Mouse (Mus musculus) stomach, postnatal 0 days (tissue): ENCODE measurements around the gene Tob2. TPM values are rescaled to one million over a fixed set of nuclear protein-coding genes. Genes with fewer than 3 reads are reported as not detected.
A peak's percentile ranks its signal among the peaks of the same experiment; 100 is the strongest.

Experiments used
- ATAC-seq: fragments of 200-750 bp; cut with Nextera tagmentation; 2 replicates; pipeline ENCODE4 v1.8.0; 2017; ENCODE audit not compliant: low FRiP score, low TSS enrichment
- DNase-seq: peaks from one replicate; pipeline ENCODE4 v3.0.0-alpha.2; 2016; ENCODE audit warnings: low spot score
- H3K27ac ChIP-seq: fragments of 300-500 bp; sonication (generic); replicated peaks from 2 replicates; pipeline ENCODE4 v1.5.1; 2014; ENCODE audit warnings: mild to moderate bottlenecking, control low read depth
- H3K27me3 ChIP-seq: fragments of 300-500 bp; sonication (generic); 2 replicates; pipeline ENCODE4 v1.6.1; 2014; ENCODE audit warnings: low read length; ENCODE audit not compliant: control insufficient read depth, insufficient read depth
- H3K36me3 ChIP-seq: fragments of 300-500 bp; sonication (generic); 2 replicates; pipeline ENCODE4 v1.6.1; 2014; ENCODE audit warnings: low read length, mixed read lengths; ENCODE audit not compliant: control insufficient read depth, insufficient read depth
- H3K4me1 ChIP-seq: fragments of 300-500 bp; sonication (generic); replicated peaks from 2 replicates; pipeline ENCODE4 v1.6.1; 2014; ENCODE audit warnings: antibody characterized with exemption; ENCODE audit not compliant: control insufficient read depth, insufficient read depth
- H3K4me2 ChIP-seq: fragments of 300-500 bp; sonication (generic); replicated peaks from 2 replicates; pipeline ENCODE4 v1.6.1; 2014; ENCODE audit warnings: low read depth, mild to moderate bottlenecking, control low read depth, moderate library complexity
- H3K4me3 ChIP-seq: fragments of 300-500 bp; sonication (generic); 2 replicates; pipeline ENCODE4 v1.5.1; 2014; ENCODE audit warnings: low read depth, low read length, control low read depth
- H3K9ac ChIP-seq: fragments of 300-500 bp; sonication (generic); 2 replicates; pipeline ENCODE4 v1.6.1; 2014; ENCODE audit warnings: mild to moderate bottlenecking, low read length, control low read depth, mixed read lengths
- H3K9me3 ChIP-seq: fragments of 300-500 bp; sonication (generic); 2 replicates; pipeline ENCODE4 v1.6.1; 2016; ENCODE audit warnings: low read length; ENCODE audit not compliant: control insufficient read depth
- CTCF ChIP-seq: IDR thresholded peaks from 2 replicates; pipeline ENCODE4 v1.5.1; 2016; ENCODE audit warnings: antibody characterized with exemption, low read depth, mild to moderate bottlenecking, moderate library complexity
- EP300 ChIP-seq: optimal IDR thresholded peaks from 2 replicates; pipeline ENCODE3; 2016; ENCODE audit warnings: antibody characterized with exemption
- WGBS: fragments of 180-500 bp; shearing (Covaris S2); extraction: QIAGEN DNeasy Blood & Tissue Kit; methylation state at CpG from one replicate; pipeline ENCODE4 v1.1.7; 2014; 5-methylcytosine and 5-hydroxymethylcytosine counted together
- polyA plus RNA-seq: library from polyadenylated mRNA; unstranded; fragments of >200 nt; fragmentation: Nextera tagmentation; extraction: Ambion mirVana; gene quantifications from 2 replicates; pipeline ENCODE4 v1.2.1, GENCODE M21; 2015

The Tob2 gene
- polyA plus RNA-seq, 1 experiment from 2014 or later: 20.5 TPM

DNA sequence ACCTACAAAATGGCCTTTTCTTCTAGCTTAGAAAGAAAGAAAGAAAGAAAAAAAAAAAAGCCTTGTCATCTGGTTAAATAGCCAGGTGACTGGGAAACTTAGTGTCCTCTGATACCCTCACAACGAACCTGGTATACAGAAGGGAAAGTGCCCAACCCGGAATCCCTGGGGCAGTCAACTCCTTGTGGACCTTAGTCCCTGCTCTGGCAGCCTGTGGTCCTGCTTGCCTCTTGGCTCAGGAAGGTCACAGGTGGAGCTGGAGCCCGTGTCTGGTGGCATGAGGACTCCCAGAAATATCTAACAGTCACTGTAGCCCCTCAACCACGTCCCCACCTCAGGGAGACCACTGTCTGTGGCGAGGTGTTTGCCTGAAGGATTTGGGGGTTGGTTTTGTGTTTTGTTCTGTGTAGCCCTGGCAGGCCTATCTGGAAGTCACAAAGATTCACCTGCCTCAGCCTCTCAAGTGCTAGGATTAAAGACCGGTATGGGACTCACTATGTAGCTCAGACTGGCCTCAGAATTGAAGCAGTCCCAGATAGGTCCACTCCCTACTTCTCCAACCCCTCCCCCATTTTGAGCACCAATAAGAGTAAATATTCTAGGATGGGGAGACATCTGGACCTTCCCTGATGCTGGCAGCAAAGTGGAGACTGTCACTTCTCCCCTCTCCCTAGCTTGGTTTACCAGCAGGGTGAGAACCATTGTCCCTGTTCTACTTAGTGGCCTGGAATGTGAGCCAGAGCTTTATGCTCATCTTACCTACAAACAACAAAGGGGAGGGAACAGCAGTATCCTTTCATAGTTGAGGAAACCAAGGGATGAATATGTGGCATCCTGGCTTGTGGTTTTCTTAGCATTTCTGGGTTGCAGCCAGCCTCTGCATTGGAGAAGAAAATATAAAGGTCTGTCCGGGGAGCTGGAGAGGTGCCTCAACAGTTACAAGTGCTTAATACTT lies 21.4 kb downstream of the Tob2 start:
- no peak overlapping the region for H3K4me3 ChIP-seq
- no peak overlapping the region; the same call in 1 of the 2 replicates for H3K9ac ChIP-seq
- 61% methylated on average over 7 of the region's 7 CpGs for WGBS
- 0 out of 2 replicates have a peak, but pooled peaks cover 7% of the 10 kb centered on the region for H3K4me1 ChIP-seq
- DNase-seq: no peak
- no peak overlapping the region for H3K27ac ChIP-seq
- H3K27me3 ChIP-seq: no peaks in the 10 kb centered on the region
- H3K4me2 ChIP-seq: no peak overlapping the region
- H3K9me3 ChIP-seq: no peaks in the 10 kb centered on the region
- no peak for ATAC-seq
- TF ChIP-seq EP300 (no peak), CTCF (no peak)
- no peaks in the 10 kb centered on the region for H3K36me3 ChIP-seq

DNA sequence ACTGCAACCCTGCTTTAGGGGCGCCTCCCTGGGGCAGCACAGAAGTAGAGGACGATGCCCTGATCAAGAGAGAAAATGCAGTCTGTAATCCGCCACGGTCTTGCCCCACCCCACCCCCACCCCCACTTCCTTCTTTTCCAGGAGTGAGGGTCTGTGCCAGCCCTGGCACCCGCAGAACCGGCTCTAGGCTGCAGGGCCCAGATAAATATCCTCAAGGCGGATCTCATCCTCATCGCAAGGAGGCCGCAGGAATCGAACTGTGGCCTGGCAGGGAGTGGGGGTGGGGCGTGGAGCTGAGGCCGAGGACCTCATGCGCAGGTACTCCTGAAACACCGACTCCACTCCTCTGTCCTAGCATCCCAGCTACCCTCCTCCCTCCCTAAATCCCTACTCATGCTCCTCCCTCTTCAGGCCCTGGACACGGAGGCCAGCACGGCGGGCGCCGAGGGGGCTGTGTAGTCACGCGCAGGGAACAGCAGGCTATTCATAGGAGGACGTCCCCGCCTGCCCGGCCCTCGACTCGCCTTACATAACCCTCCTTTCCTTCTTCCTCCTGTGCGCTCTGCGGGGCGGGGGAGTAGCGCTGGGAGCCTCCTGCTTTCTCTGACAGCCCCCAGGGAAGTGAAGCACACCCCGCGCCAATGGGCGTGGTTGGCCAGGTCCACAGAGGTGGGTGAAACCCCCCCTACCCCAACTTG lies 22.3 kb downstream of the Tob2 start:
- 1% methylated on average over 33 of the region's 33 CpGs for WGBS
- H3K27me3 ChIP-seq: no peaks in the 10 kb centered on the region
- ATAC-seq: peak; percentile 85

DNA sequence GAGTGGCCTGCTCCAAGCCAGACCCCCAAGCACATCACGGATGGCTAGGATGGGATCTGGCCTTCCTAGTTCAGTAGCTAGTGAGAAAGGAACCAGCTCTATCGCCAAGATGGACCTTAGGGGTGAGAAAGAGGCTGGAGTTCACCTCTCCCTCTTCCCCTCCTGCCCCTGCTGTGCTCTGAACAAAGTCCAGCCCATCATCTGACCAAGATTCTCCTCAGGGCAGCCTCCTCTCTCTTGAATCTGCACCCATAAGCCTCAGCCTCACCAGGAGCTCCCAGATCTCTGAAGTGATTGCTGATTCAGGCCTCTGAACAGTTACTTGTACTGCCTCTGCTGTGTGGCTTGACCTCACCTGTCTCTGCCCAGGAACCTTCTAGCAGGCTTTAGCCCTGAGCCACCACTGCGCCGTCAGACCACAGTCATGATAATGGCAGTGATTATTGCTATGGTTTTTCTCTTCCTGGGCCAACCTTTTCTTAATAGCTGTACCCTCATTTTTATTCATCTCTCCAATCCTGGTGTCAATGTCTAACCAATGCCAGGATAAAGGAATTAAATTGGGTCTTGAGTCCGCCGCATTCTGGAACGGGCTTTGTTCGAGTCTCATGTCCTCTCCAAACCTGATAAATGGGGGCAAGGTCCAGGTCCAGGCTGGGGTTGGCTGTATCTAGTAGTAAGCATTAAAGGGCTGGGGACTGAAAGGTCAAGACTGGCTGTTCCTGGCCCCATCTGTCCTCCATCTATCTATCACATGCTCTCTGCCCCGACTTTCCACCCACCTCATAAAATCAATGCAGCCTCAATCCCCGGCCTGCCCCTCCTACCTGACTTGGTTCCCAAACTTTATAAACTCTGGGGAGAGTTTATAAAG lies 23.4 kb downstream of the Tob2 start:
- WGBS: 67% methylated on average over 10 of the region's 10 CpGs
- Histone ChIP-seq H3K27me3 (no peaks in the 10 kb centered on the region), H3K9ac (no peak overlapping the region; the same call in 1 of the 2 replicates), H3K9me3 (no peaks in the 10 kb centered on the region), H3K27ac (no peak overlapping the region), H3K4me3 (no peak overlapping the region), H3K36me3 (no peaks in the 10 kb centered on the region), H3K4me2 (peak overlapping the region; percentile 52; the same call in 1 of the 2 replicates), H3K4me1 (0 out of 2 replicates have a peak, but pooled peaks cover 7% of the 10 kb centered on the region)
- no peak for ATAC-seq
- no peak for DNase-seq
- TF ChIP-seq CTCF: no peak
- no peak for TF ChIP-seq EP300

More for the DNA sequence above, 22.3 kb downstream of the Tob2 start:
- Histone ChIP-seq H3K9me3 (no peaks in the 10 kb centered on the region), H3K4me1 (0 out of 2 replicates have a peak, but pooled peaks cover 7% of the 10 kb centered on the region), H3K4me3 (peak overlapping the region; percentile 22), H3K4me2 (peak overlapping the region; percentile 52), H3K27ac (peak overlapping the region; percentile 56), H3K36me3 (no peaks in the 10 kb centered on the region), H3K9ac (peak overlapping the region; percentile 51)
- TF ChIP-seq CTCF: no peak
- TF ChIP-seq EP300: no peak
- peak; percentile 84 for DNase-seq

DNA sequence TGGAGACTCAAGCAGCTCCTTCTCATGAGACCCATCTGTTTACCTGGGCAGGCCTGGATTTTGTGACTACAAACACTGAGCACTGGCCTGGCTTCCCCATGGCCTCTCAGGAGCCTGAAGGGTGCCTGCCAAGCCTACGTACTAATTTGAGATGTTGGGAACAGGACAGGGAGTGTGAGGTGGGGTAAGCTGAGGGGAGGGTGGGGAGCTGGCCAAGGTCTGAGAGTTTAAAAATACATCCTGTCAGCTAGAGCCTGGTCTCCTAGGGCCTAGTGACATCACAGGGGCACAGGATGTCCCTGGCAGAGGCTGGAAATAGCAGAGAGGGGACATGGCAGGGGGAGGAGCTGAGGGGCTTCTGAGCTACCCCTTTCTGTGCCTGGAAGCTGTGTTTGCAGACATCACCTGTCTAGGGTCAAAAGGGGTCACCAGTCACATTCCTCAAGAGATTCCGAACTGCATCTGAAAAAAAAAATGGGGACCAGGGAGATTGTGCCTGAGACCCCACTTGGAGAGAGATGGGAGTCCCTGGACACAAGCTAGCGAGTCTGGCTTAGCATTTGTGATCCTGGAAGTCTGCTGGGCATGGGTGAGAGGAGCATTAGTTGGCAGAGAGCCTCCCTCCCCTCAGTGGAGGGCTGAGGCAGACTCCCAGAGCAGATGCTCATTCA lies 24.3 kb downstream of the Tob2 start:
- no peaks in the 10 kb centered on the region for H3K27me3 ChIP-seq
- WGBS: 71% methylated on average over 3 of the region's 3 CpGs
- TF ChIP-seq CTCF (no peak), EP300 (no peak)
- ATAC-seq: no peak
- H3K4me2 ChIP-seq: no peak overlapping the region
- no peak for DNase-seq
- H3K27ac ChIP-seq: no peak overlapping the region
- H3K9ac ChIP-seq: no peak overlapping the region
- H3K4me1 ChIP-seq: 0 out of 2 replicates have a peak, but pooled peaks cover 3% of the 10 kb centered on the region
- no peaks in the 10 kb centered on the region for H3K9me3 ChIP-seq
- no peaks in the 10 kb centered on the region for H3K36me3 ChIP-seq
- no peak overlapping the region for H3K4me3 ChIP-seq

DNA sequence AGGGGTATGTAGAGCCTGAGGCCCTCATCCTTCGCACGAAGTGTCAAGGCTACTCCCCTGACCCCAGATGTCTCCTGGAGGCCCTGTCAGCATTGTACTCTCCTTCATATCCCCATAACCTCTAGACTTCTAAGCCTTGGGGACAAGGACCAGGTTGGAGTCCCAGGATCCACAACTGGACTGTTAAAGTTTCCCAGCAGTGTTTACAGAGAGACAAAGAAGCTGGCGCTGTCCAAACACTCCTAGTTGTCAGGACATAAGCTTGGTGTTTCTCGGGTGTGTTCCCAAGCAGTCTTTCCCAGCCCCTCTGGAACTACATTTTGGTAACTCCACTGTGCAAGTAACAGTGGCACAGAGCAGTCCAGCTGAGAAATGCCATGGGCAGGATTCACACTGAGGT lies 25.1 kb downstream of the Tob2 start:
- Histone ChIP-seq H3K27me3 (no peaks in the 10 kb centered on the region), H3K9me3 (no peaks in the 10 kb centered on the region), H3K4me2 (no peak overlapping the region), H3K36me3 (0 out of 2 replicates have a peak, but pooled peaks cover 3% of the 10 kb centered on the region), H3K9ac (no peak overlapping the region), H3K4me1 (0 out of 2 replicates have a peak, but pooled peaks cover 3% of the 10 kb centered on the region), H3K27ac (no peak overlapping the region), H3K4me3 (no peak overlapping the region)
- ATAC-seq: no peak
- no peak for DNase-seq
- TF ChIP-seq EP300 (no peak), CTCF (no peak)
- WGBS: 56% methylated on average over 4 of the region's 4 CpGs
